Mouse (Mus musculus) inflammation-experienced regulatory T-cells (primary cell): ENCODE results near the gene Defb42. TPM values are rescaled to one million over a fixed set of nuclear protein-coding genes. Genes with fewer than 3 reads are reported as not detected.

ENCODE experiments used
- polyA plus RNA-seq, 2 experiments: library from polyadenylated mRNA; unstranded; fragments of 100-300 nt; shearing (Covaris generic); gene quantifications; one replicate each; pipeline ENCODE4 v1.2.1; 2017

Defb42 gene
- 1 to 10 TPM in 1 of 2 experiments, under 1 TPM in 1; 0.51 to 1.2 TPM for polyA plus RNA-seq

GRCm38 (mm10) chr14:63046691-63047090 is at the start of gene Defb42:
Gene Defb42 (plus strand): TSS chr14:63046991.

GRCm38 (mm10) chr14:62997777-62998176 is 49.0 kb upstream of the Defb42 start, which contains the start of gene Defb47:
Gene Defb47 (plus strand): TSS chr14:62998077.

GRCm38 (mm10) chr14:63011471-63011870 is 35.3 kb upstream of the Defb42 start, which contains the start of gene Defb43:
Gene Defb43 (plus strand): TSS chr14:63011771.

GRCm38 (mm10) chr14:63049910-63050370 is 3.1 kb downstream of the Defb42 start, which contains the start of gene Defb30:
Gene Defb30 (minus strand): TSS chr14:63049960.

Other genes with a start within 250 kb of the Defb42 start
- 10 to 100 TPM in 1 of 2 experiments, 1 to 10 TPM in 1; 8.2 to 13.3 TPM for gene Wdfy2, start 209.3 kb upstream of the Defb42 start, polyA plus RNA-seq
- not detected for gene Defb48, start 62.5 kb upstream of the Defb42 start, polyA plus RNA-seq
- gene Defb47, start 48.9 kb upstream of the Defb42 start, polyA plus RNA-seq = not detected
- not detected for gene Defb43, start 35.2 kb upstream of the Defb42 start, polyA plus RNA-seq
- under 1 TPM in 1 of 2 experiments, not detected in 1; 0.40 TPM for gene Defb30, start 3.0 kb downstream of the Defb42 start, polyA plus RNA-seq